Mouse (Mus musculus) intestine, embryonic 14.5 days (tissue): Measurements from ENCODE around the gene Cd79b. TPM values are rescaled to one million over a fixed set of nuclear protein-coding genes. Genes with fewer than 3 reads are reported as not detected.

ENCODE experiments used
- ATAC-seq: fragments of 200-750 bp; cut with Nextera tagmentation; replicated peaks from 2 replicates; pipeline ENCODE4 v1.8.0; 2017; ENCODE audit warnings: low read depth, moderate number of reproducible peaks, moderate TSS enrichment, moderate library complexity; ENCODE audit not compliant: low FRiP score, low TSS enrichment
- DNase-seq: peaks from one replicate; pipeline ENCODE4 v3.0.0-alpha.2; 2018; ENCODE audit warnings: low spot score
- H3K27ac ChIP-seq: fragments of 300-500 bp; sonication (generic); 2 replicates; pipeline ENCODE4 v1.5.1; 2014; ENCODE audit warnings: low read depth, mild to moderate bottlenecking, control low read depth
- H3K27me3 ChIP-seq: fragments of 300-500 bp; sonication (generic); replicated peaks from 2 replicates; pipeline ENCODE4 v1.6.1; 2014; ENCODE audit warnings: low read length, control low read depth; ENCODE audit not compliant: control insufficient read depth, insufficient read depth
- H3K36me3 ChIP-seq: fragments of 300-500 bp; sonication (generic); 2 replicates; pipeline ENCODE4 v1.6.1; 2014; ENCODE audit warnings: low read length, control low read depth; ENCODE audit not compliant: control insufficient read depth, insufficient read depth
- H3K4me1 ChIP-seq: fragments of 300-500 bp; sonication (generic); replicated peaks from 2 replicates; pipeline ENCODE4 v1.6.1; 2014; ENCODE audit warnings: low read length, control low read depth, mixed read lengths; ENCODE audit not compliant: control insufficient read depth, insufficient read depth
- H3K4me2 ChIP-seq: fragments of 300-500 bp; sonication (generic); 2 replicates; pipeline ENCODE4 v1.6.1; 2014; ENCODE audit warnings: low read length
- H3K4me3 ChIP-seq: fragments of 300-500 bp; sonication (generic); 2 replicates; pipeline ENCODE4 v1.5.1; 2014; ENCODE audit warnings: low read depth, low read length, control low read depth, mixed read lengths
- H3K9ac ChIP-seq: fragments of 300-500 bp; sonication (generic); 2 replicates; pipeline ENCODE4 v1.6.1; 2014; ENCODE audit warnings: mild to moderate bottlenecking, low read length
- H3K9me3 ChIP-seq: fragments of 300-500 bp; sonication (generic); 2 replicates; pipeline ENCODE4 v1.6.1; 2016; ENCODE audit warnings: low read length, control low read depth; ENCODE audit not compliant: control insufficient read depth
- WGBS: fragments of 180-500 bp; shearing (Covaris S2); extraction: QIAGEN DNeasy Blood & Tissue Kit; methylation state at CpG from one replicate; pipeline ENCODE4 v1.1.7; 2014; 5-methylcytosine and 5-hydroxymethylcytosine counted together
- polyA plus RNA-seq: library from polyadenylated mRNA; unstranded; fragments of >200 nt; fragmentation: Nextera tagmentation; extraction: Ambion mirVana; gene quantifications from 2 replicates; pipeline ENCODE4 v1.2.1, GENCODE M21; 2014

Gene Cd79b
- polyA plus RNA-seq, 1 experiment from 2014 or later, result 4.2 TPM

DNA sequence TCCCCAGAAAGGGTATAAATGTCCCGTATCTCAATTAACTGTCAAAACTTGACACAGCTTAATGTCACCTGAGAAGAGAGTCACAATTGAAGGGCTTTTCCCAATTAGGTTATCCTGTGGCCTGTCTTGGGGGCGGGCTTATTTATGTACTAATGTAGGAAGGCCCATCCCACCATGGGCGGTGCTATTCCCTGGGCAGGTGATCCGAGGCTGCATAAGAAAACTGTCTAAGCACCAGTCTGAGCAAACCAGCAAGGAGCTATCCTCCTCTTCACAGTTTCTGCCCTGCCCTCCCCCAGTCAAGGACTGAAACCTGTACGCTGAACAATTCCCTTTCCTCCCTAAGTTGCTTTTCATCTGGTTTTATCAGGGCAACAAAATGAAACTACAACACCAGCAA, 24.2 kb downstream of the Cd79b start:
- Histone ChIP-seq H3K27me3 (no peaks in the 10 kb centered on the region), H3K27ac (no peak overlapping the region), H3K4me2 (no peak overlapping the region), H3K9ac (no peak overlapping the region), H3K36me3 (no peaks in the 10 kb centered on the region), H3K4me1 (no peaks in the 10 kb centered on the region), H3K9me3 (no peaks in the 10 kb centered on the region), H3K4me3 (no peak overlapping the region)
- DNase-seq (no peak), ATAC-seq (no peak)
- WGBS, result 92% methylated on average over 5 of the region's 5 CpGs

DNA sequence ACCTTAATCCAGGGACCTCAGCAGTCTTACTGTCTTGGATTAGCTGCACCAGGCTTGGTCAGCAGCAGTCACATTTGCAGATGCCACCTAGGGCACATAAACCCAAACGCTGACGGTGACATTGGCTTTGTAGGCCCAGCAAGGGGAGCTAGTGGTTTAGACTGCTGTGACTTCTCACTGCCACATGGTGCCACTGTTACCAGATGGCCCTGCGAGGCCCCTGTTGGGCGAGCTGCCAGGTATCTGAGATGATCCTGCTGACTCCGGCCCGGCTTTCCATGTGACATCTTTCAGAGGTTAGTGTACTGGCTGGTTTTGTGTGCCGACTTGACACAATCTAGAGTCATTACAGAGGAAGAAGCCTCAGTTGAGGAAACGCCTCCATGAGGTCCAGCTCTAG, 25.2 kb downstream of the Cd79b start:
- H3K9me3 ChIP-seq, result no peaks in the 10 kb centered on the region
- DNase-seq (no peak), ATAC-seq (no peak)
- no peak overlapping the region for H3K4me2 ChIP-seq
- H3K4me1 ChIP-seq, result no peaks in the 10 kb centered on the region
- H3K4me3 ChIP-seq, result no peak overlapping the region
- H3K27me3 ChIP-seq, result no peaks in the 10 kb centered on the region
- no peak overlapping the region for H3K27ac ChIP-seq
- 59% methylated on average over 8 of the region's 8 CpGs for WGBS
- H3K36me3 ChIP-seq, result no peaks in the 10 kb centered on the region
- no peak overlapping the region for H3K9ac ChIP-seq

DNA sequence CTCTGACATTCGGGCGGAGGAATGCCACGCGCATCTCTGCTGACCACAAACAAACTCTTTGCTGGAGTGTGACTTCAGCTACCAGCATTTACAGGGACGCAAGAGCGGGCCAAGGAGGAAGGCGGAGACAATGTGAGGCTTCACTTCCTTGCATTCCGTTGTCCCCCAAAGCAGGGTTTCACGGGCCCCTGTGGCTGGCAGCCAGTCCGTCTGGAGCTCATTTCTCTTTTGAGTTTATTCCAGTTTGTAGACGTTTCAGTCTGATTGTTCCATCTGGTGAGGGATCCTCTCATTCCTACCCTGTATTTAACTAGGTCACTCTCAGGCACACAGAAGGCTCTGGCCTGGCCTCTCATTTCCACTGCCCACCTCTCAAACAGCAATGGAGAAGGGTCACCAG, 27.6 kb downstream of the Cd79b start:
- no peak overlapping the region for H3K27ac ChIP-seq
- 59% methylated on average over 11 of the region's 11 CpGs for WGBS
- no peak for DNase-seq
- H3K9me3 ChIP-seq, result no peaks in the 10 kb centered on the region
- H3K36me3 ChIP-seq, result no peaks in the 10 kb centered on the region
- no peaks in the 10 kb centered on the region for H3K27me3 ChIP-seq
- no peak overlapping the region for H3K4me2 ChIP-seq
- H3K4me1 ChIP-seq, result no peaks in the 10 kb centered on the region
- H3K9ac ChIP-seq, result no peak overlapping the region
- no peak for ATAC-seq
- no peak overlapping the region for H3K4me3 ChIP-seq

DNA sequence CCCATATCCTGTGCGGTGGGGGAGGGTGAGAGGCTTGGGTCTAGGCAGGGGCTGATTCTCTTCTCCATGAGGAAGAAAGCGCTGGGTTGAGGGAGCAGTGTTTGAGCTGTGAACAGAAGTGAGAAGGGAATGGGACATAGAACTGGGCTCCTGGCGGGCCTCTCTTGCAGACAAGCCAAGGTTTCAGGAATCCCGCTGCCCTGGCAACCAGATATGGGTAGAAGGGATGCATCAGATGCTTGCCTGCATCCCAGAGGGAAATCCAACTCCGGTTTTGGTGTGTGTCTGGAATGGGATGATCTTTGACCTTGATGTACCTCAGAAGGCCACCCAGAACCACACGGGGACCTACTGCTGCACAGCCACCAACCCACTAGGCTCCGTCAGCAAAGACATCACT, 28.4 kb downstream of the Cd79b start:
- DNase-seq, result no peak
- no peaks in the 10 kb centered on the region for H3K27me3 ChIP-seq

DNA sequence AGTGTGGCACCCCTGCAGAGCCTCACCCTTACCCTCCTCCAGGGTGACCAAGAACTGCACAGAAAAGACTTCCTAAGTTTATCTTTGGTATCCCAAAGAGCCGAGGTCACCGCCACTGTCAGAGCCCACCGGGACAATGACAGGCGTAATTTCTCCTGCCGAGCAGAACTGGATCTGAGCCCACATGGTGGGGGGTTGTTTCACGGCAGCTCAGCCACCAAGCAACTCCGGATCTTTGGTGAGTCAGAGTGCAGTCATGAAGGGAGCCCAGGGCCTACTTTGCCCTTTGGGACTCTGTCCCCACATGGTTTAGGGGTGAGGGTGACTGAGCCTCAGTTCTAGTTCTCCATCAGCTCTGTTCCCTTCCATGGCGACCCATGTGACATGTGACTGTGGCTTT, 30.4 kb downstream of the Cd79b start:
- ATAC-seq, result no peak

More for the DNA sequence above, 28.4 kb downstream of the Cd79b start:
- WGBS, result 89% methylated on average over 7 of the region's 7 CpGs
- Histone ChIP-seq H3K4me3 (no peak overlapping the region), H3K9ac (no peak overlapping the region), H3K4me1 (no peaks in the 10 kb centered on the region), H3K4me2 (no peak overlapping the region), H3K9me3 (no peaks in the 10 kb centered on the region), H3K36me3 (no peaks in the 10 kb centered on the region), H3K27ac (no peak overlapping the region)
- ATAC-seq, result no peak

DNA sequence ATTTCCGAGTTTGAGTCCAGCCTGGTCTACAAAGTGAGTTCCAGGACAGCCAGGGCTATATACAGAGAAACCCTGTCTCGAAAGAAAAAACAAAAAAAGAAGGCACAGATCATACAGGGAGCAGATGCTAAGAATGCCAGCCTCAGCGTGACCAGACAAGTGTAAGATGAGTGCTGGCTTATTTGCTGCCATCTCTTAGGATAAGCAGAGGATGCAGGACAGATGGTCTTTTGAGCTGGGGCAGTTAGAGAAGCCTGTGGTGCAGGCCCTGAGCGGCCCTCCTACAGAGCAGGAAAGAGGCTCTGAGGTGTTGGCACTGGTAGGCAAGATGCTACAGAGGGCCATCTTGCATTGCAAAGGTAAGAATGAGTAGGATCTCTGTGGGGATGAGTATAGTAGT, 31.2 kb downstream of the Cd79b start:
- Histone ChIP-seq H3K27me3 (no peaks in the 10 kb centered on the region), H3K27ac (no peak overlapping the region), H3K9me3 (no peaks in the 10 kb centered on the region), H3K36me3 (no peaks in the 10 kb centered on the region), H3K4me2 (no peak overlapping the region), H3K4me1 (no peaks in the 10 kb centered on the region), H3K4me3 (no peak overlapping the region), H3K9ac (no peak overlapping the region)
- ATAC-seq (no peak), DNase-seq (no peak)
- WGBS, result 85% methylated on average over 4 of the region's 4 CpGs

More for the DNA sequence above, 30.4 kb downstream of the Cd79b start:
- Histone ChIP-seq H3K4me1 (no peaks in the 10 kb centered on the region), H3K9ac (no peak overlapping the region), H3K36me3 (no peaks in the 10 kb centered on the region), H3K4me2 (no peak overlapping the region), H3K4me3 (no peak overlapping the region), H3K27ac (no peak overlapping the region), H3K27me3 (no peaks in the 10 kb centered on the region), H3K9me3 (no peaks in the 10 kb centered on the region)
- DNase-seq, result no peak
- 66% methylated on average over 8 of the region's 8 CpGs for WGBS

DNA sequence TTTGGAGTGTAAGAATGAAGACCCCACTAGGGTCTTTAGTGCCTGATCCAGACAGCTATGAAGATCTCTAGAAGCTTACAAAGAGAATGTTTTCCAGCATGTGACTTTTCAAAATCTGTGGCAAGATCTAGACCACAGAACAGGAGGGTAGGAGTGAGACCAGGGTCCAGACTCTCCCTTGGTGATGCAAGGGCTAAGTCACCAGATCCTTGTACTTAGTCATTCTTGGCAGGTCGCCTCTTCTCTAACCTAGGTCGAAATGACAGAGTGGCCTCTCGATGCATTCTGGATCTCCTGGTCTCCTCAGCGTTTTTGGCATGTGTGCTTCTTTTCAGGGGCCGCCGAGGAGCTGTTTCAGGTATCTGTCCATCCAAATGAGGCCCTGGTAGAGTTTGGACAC, 32.1 kb downstream of the Cd79b start:
- ATAC-seq (no peak), DNase-seq (no peak)
- no peaks in the 10 kb centered on the region for H3K9me3 ChIP-seq
- no peaks in the 10 kb centered on the region for H3K36me3 ChIP-seq
- no peak overlapping the region for H3K9ac ChIP-seq
- no peak overlapping the region for H3K4me2 ChIP-seq
- no peaks in the 10 kb centered on the region for H3K27me3 ChIP-seq
- no peaks in the 10 kb centered on the region for H3K4me1 ChIP-seq
- WGBS, result 77% methylated on average over 6 of the region's 6 CpGs
- no peak overlapping the region for H3K27ac ChIP-seq
- no peak overlapping the region for H3K4me3 ChIP-seq

DNA sequence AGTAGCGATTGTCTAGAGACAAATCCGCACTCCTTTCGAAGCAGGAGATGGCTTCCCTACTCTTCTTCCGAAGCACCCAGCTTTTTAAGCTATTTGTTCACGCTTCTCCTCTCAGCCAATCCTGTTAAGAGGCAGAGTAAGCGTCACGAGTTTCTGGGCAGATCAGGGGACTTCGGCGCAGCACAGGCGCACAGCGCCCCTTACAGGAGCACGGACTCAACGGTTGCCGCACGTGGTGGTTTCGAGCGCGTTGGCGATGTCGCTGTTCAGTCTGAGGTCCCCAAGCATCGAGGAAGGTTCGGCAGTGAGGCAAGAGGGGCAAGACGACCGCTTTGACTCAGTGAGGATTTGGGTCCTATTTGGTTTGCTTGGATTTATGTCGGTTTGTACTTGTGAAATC, 38.1 kb downstream of the Cd79b start, which contains the start of gene Tcam1:
Gene Tcam1, plus strand, starts transcription at position 219 of the 400 bp plus-strand sequence.
- peak within 1 kb of the TSS; percentile 50 for H3K4me2 ChIP-seq
- H3K27ac ChIP-seq, result no peak within 1 kb of the TSS
- WGBS, result 8% methylated on average over 25 of the region's 25 CpGs
- H3K36me3 ChIP-seq, result no peaks in the 10 kb centered on the region
- ATAC-seq (no peak; the same call in 1 of the 2 replicates), DNase-seq (peak; percentile 100)
- no peaks in the 10 kb centered on the region for H3K9me3 ChIP-seq
- peak within 1 kb of the TSS; percentile 18; the same call in 1 of the 2 replicates for H3K4me3 ChIP-seq
- no peaks in the 10 kb centered on the region for H3K27me3 ChIP-seq
- H3K4me1 ChIP-seq, result peaks cover 25% of the 10 kb centered on the region
- H3K9ac ChIP-seq, result no peak within 1 kb of the TSS

DNA sequence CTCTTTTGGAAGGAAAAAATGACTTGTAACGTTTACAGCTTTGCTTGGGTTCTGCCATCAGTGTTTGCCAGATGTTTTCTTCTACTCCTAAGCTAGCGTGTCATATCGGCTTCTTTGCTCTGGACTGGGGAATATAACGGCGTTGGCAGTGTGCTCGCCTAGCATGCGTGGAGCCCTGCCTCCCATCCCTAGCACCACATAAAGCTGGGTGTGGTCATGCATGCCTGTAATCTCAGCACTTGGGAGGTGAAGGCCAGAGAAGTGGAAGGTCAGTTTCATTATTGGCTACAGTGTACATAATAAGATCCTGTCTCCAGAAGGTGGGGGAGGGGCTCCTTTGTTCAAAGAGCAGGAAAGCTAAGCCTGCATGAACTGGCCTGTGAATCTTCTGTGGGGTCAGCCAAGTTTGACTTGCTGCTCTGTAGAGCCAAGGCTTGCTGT, 39.6 kb downstream of the Cd79b start:
- peak overlapping the region; percentile 11; the same call in 1 of the 2 replicates for H3K27ac ChIP-seq
- ATAC-seq (no peak), DNase-seq (no peak)
- no peak overlapping the region for H3K4me2 ChIP-seq
- H3K4me1 ChIP-seq, result peaks cover 33% of the 10 kb centered on the region
- H3K9me3 ChIP-seq, result no peaks in the 10 kb centered on the region
- H3K36me3 ChIP-seq, result no peaks in the 10 kb centered on the region
- H3K27me3 ChIP-seq, result no peaks in the 10 kb centered on the region
- no peak overlapping the region for H3K4me3 ChIP-seq
- no peak overlapping the region for H3K9ac ChIP-seq
- 53% methylated on average over 7 of the region's 7 CpGs for whole genome bisulfite sequencing
